9 mouse cellular contexts compared by ENCODE assay signal in the genomic region with DNA sequence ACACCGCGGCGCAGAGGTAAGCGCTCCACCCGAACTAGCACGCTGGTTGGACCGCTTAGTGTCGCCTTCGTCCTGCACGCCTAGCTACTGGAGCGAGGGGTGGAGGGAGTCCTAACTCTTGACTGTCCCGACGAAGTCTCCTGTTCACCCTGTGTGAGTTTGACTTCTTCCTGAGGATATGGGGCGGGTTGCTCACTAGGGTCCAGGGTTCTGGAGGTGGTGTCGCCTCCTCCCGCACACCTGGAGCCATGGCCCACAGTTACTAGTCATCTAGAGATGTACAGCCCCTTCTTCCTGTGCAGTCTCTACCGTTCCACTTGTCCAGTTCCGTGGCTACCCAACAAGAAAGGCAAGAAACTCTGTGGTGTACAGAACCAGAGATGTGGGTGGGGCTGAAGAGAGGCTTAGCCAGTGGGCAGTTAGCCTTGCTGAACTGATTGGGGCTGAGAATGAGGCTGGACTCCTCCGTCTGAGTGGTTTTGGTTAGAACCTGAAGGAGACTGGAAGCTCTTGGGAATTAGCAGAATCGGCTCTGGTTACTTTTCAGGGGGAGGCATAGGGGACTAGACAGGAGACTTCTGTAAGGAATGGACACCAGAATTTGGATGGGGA. TPM values are rescaled to one million over a fixed set of nuclear protein-coding genes. Genes with fewer than 3 reads are reported as not detected.
A peak's percentile ranks its signal among the peaks of the same experiment; 100 is the strongest.
DNase-seq lines count a peak whose midpoint lies in the region; TF ChIP-seq lines count a peak whose summit lies in the region.
"Had no signal": no experiment of that assay in that cellular context is flagged by ENCODE, and none has a peak within 500 bp of the region (broad histone marks: within the 10 kb centered on the region; RNA-seq: fewer than 3 reads in every experiment).

No protein-coding gene starts in this region.

- DNase-seq in heart, adult 2 months: no peak
- no peak for DNase-seq in heart, adult 8-10 months (ENCODE audit: low spot score)
- peak; percentile 29 for DNase-seq in ES-E14 (ENCODE audit: low read depth, low spot score)
- DNase-seq in hindbrain, embryonic 10.5 days (ENCODE audit: low spot score): no peak
- no peak for DNase-seq in midbrain, embryonic 10.5 days (ENCODE audit: low spot score)
- DNase-seq in ovary, postnatal 14 days (ENCODE audit: low spot score): no peak
- DNase-seq in gastrocnemius, postnatal 4 days (ENCODE audit: low spot score in 2 of 2): no peak
- DNase-seq in cerebellum, adult 9-11 months: no peak

- peaks cover 8% of the 10 kb centered on the region for H3K27me3 ChIP-seq in heart, adult 2 months (ENCODE audit: control insufficient read depth, insufficient read depth, low read length)
- H3K27me3 ChIP-seq in hindbrain, embryonic 10.5 days (ENCODE audit: insufficient read depth, poor library complexity, severe bottlenecking): peaks cover 58% of the 10 kb centered on the region
- peaks cover 64% of the 10 kb centered on the region for H3K27me3 ChIP-seq in midbrain, embryonic 10.5 days (ENCODE audit: low read depth, poor library complexity, severe bottlenecking)

- H3K79me2 ChIP-seq in heart, adult 2 months (replicated peaks; ENCODE audit: control insufficient read depth, insufficient read depth, low read length): no peaks in the 10 kb centered on the region

- H3K4me1 ChIP-seq in heart, adult 2 months (ENCODE audit: control insufficient read depth, insufficient read depth, low read length): peaks cover 5% of the 10 kb centered on the region
- H3K4me1 ChIP-seq in ES-E14 (ENCODE audit: control insufficient read depth in 2 of 2, insufficient read depth in 2 of 2, low read length in 2 of 2, poor library complexity in 1 of 2): peaks cover 0 to 5% of the 10 kb centered on the region in 2 experiments; a peak in 1 of 4 replicates
- peaks cover 49% of the 10 kb centered on the region for H3K4me1 ChIP-seq in hindbrain, embryonic 10.5 days (replicated peaks)
- peaks cover 43% of the 10 kb centered on the region for H3K4me1 ChIP-seq in midbrain, embryonic 10.5 days

- H3K4me3 ChIP-seq in heart, adult 2 months: peak overlapping the region; percentile 56
- H3K4me3 ChIP-seq in ES-E14 (ENCODE audit: insufficient read depth in 1 of 2, low read depth in 1 of 2, low read length in 2 of 2, poor library complexity in 1 of 2, severe bottlenecking in 1 of 2): peak overlapping the region; percentile 82 to 85
- peak overlapping the region; percentile 74 for H3K4me3 ChIP-seq in hindbrain, embryonic 10.5 days
- H3K4me3 ChIP-seq in midbrain, embryonic 10.5 days: peak overlapping the region; percentile 82

- WGBS in heart, adult 2 months: 7% methylated on average over 20 of the region's 20 CpGs
- WGBS in hindbrain, embryonic 10.5 days: 4% methylated on average over 20 of the region's 20 CpGs
- 3% methylated on average over 20 of the region's 20 CpGs for WGBS in midbrain, embryonic 10.5 days

- H3K36me3 ChIP-seq in heart, adult 2 months (ENCODE audit: control insufficient read depth, insufficient read depth, low read length): no peaks in the 10 kb centered on the region
- H3K36me3 ChIP-seq in ES-E14 (ENCODE audit: control insufficient read depth, insufficient read depth, low read length, poor library complexity, severe bottlenecking): no peaks in the 10 kb centered on the region
- H3K36me3 ChIP-seq in hindbrain, embryonic 10.5 days: peaks cover 27% of the 10 kb centered on the region
- peaks cover 32% of the 10 kb centered on the region for H3K36me3 ChIP-seq in midbrain, embryonic 10.5 days

- H3K9ac ChIP-seq in heart, adult 2 months (ENCODE audit: low read depth, low read length): peak overlapping the region; percentile 53
- peak overlapping the region; percentile 63 for H3K9ac ChIP-seq in ES-E14 (ENCODE audit: insufficient read depth, low read depth, low read length, poor library complexity, severe bottlenecking)

- intact Hi-C loops in heart, adult 2 months (cut with DNase I): no loop called here

- in situ Hi-C loops in ES-E14 (cut with MboI; ENCODE audit: low sequenced_read_pairs in 2 of 2, unreplicated experiment in 2 of 2): no loop called here

- no peak for TF ChIP-seq POLR2A in heart, adult 2 months (IDR thresholded peaks at IDR 0.05; ENCODE audit: insufficient read depth, low read depth, low read length)

- no peak overlapping the region for H3K27ac ChIP-seq in heart, adult 2 months
- no peak overlapping the region for H3K27ac ChIP-seq in ES-E14 (ENCODE audit: insufficient read depth, low read depth, low read length, poor library complexity, severe bottlenecking)
- H3K27ac ChIP-seq in hindbrain, embryonic 10.5 days: peak overlapping the region; percentile 91
- H3K27ac ChIP-seq in midbrain, embryonic 10.5 days (replicated peaks): peak overlapping the region; percentile 90
- H3K27ac ChIP-seq: macrophage had no signal

- TF ChIP-seq EP300 in heart, adult 2 months (IDR thresholded peaks at IDR 0.05; ENCODE audit: insufficient read depth, low read depth, low read length): no peak

- no peaks in the 10 kb centered on the region for H3K9me3 ChIP-seq in ES-E14 (ENCODE audit: control insufficient read depth, insufficient read depth, low read depth, low read length)
- no peaks in the 10 kb centered on the region for H3K9me3 ChIP-seq in hindbrain, embryonic 10.5 days
- H3K9me3 ChIP-seq in midbrain, embryonic 10.5 days (replicated peaks): no peaks in the 10 kb centered on the region

- no peak for TF ChIP-seq CTCF in heart, adult 2 months (IDR thresholded peaks at IDR 0.05)

TF ChIP-seq in ES-E14, 5 proteins besides CTCF, POLR2A, EP300 and RAD21:
- TF ChIP-seq HCFC1 (IDR thresholded peaks at IDR 0.05; ENCODE audit: borderline replicate concordance, insufficient read depth, low read length) (no peak), MAFK (IDR thresholded peaks at IDR 0.05; ENCODE audit: insufficient read depth, low read depth, low read length) (no peak), CHD2 (IDR thresholded peaks at IDR 0.05; ENCODE audit: low read depth, low read length) (no peak), ZNF384 (IDR thresholded peaks at IDR 0.05; ENCODE audit: low read depth, low read length) (no peak), ZC3H11A (IDR thresholded peaks at IDR 0.05; ENCODE audit: borderline replicate concordance, low read depth, low read length) (no peak)

RNA-seq across cellular contexts. Expression of a gene that starts 1.3 kb away (rescaled TPM):
- under 1 TPM; 0.37 to 0.41 TPM for total RNA-seq in heart, adult 2 months (2021)
- polyA plus RNA-seq in heart, adult 2 months (2012; rRNA removed): 0.85 and 1.0 TPM in 2 replicates
- total RNA-seq in heart, adult 8-10 months (2022): under 1 TPM; 0.20 to 0.78 (median 0.58) TPM
- 0.58 and 0.62 TPM in 2 replicates for total RNA-seq in ES-E14 (2012; rRNA removed)
- 0.95 and 0.98 TPM in 2 replicates for polyA plus RNA-seq in hindbrain, embryonic 10.5 days (2016; fragmentation: Nextera tagmentation; extraction: Ambion mirVana)
- polyA plus RNA-seq in midbrain, embryonic 10.5 days (2016; fragmentation: Nextera tagmentation; extraction: Ambion mirVana): 0.95 and 1.3 TPM in 2 replicates
- 1 to 10 TPM; 2.1 to 2.7 TPM for total RNA-seq in gastrocnemius, postnatal 4 days (2021)
- polyA plus RNA-seq: macrophage had no signal

RNA-seq across cellular contexts. Expression of a gene that starts 11.9 kb away (rescaled TPM):
- 100 to 1,000 TPM; 709 to 817 TPM for total RNA-seq in heart, adult 2 months (2021)
- 893 and 1,229 TPM in 2 replicates for polyA plus RNA-seq in heart, adult 2 months (2012; rRNA removed)
- 100 to 1,000 TPM; 719 to 848 (median 777) TPM for total RNA-seq in heart, adult 8-10 months (2022)
- total RNA-seq in ES-E14 (2012; rRNA removed): 100 and 129 TPM in 2 replicates
- polyA plus RNA-seq in hindbrain, embryonic 10.5 days (2016; fragmentation: Nextera tagmentation; extraction: Ambion mirVana): 126 and 130 TPM in 2 replicates
- polyA plus RNA-seq in midbrain, embryonic 10.5 days (2016; fragmentation: Nextera tagmentation; extraction: Ambion mirVana): 136 and 141 TPM in 2 replicates
- 100 to 1,000 TPM; 282 to 290 TPM for total RNA-seq in gastrocnemius, postnatal 4 days (2021)

RNA-seq across cellular contexts. Expression of a gene that starts 22.0 kb away (rescaled TPM):
- total RNA-seq in heart, adult 2 months (2021): 10 to 100 TPM; 28.7 to 29.7 TPM
- polyA plus RNA-seq in heart, adult 2 months (2012; rRNA removed): 27.2 and 47.5 TPM in 2 replicates
- 10 to 100 TPM; 25.5 to 44.1 (median 28.0) TPM for total RNA-seq in heart, adult 8-10 months (2022)
- 1,148 and 1,555 TPM in 2 replicates for total RNA-seq in ES-E14 (2012; rRNA removed)
- polyA plus RNA-seq in hindbrain, embryonic 10.5 days (2016; fragmentation: Nextera tagmentation; extraction: Ambion mirVana): 297 and 412 TPM in 2 replicates
- polyA plus RNA-seq in midbrain, embryonic 10.5 days (2016; fragmentation: Nextera tagmentation; extraction: Ambion mirVana): 392 and 425 TPM in 2 replicates
- total RNA-seq in gastrocnemius, postnatal 4 days (2021): 10 to 100 TPM; 66.9 to 84.6 TPM

Comparison
In these comparisons a context has a peak if more than half of its experiments do, and no peak if none do; other contexts are left out.
1. H3K27ac ChIP-seq: peak in hindbrain, embryonic 10.5 days (single experiment) and midbrain, embryonic 10.5 days (single experiment); none in heart, adult 2 months (single experiment) and ES-E14 (single experiment).
2. RNA of a gene that starts 22.0 kb away (total RNA-seq): 1,148 to 1,555 TPM in ES-E14; 66.9 to 84.6 TPM in gastrocnemius, postnatal 4 days, 25.5 to 44.1 TPM in heart, adult 8-10 months and 28.7 to 29.7 TPM in heart, adult 2 months; every median in the first group is over 10 times any median in the second.
3. Peak in every context shown above with its lines, with median percentiles within 50 percentile points of each other: H3K4me3 ChIP-seq.